17 mouse cellular contexts compared by ENCODE assay signal in the genomic region with DNA sequence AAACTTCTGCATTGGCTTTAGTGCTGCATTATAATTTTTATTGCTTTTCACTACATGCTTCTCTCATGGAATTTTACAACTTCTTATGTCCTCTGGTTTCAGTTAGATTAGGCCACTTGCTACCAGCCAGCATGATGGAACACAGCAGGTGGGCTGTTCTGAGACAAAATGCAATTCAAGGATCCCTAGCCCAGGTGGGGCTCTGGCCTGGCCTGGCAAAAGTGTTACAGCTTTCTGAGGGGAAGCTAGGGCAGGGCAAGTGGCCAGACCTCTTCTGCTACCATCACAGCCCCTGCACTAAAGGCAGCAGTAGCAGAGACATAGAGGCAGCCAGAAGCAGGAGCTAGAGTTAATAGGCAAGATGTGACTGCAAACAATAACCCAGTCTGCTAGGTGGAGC.
"Had no signal": no experiment of that assay in that cellular context is flagged by ENCODE, and none has a peak within 500 bp of the region (broad histone marks: within the 10 kb centered on the region; RNA-seq: fewer than 3 reads in every experiment).

No protein-coding gene starts in this region.

- H3K9ac ChIP-seq: liver, embryonic 15.5 days; neural tube, embryonic 15.5 days; stomach, embryonic 15.5 days had no signal

- H3K4me3 ChIP-seq: layer of hippocampus, adult 2 months; left cerebral cortex, adult 2 months; liver, embryonic 15.5 days; midbrain, embryonic 10.5 days; myocyte; neural tube, embryonic 15.5 days; stomach, embryonic 15.5 days had no signal

- H3K27me3 ChIP-seq: liver, embryonic 15.5 days; neural tube, embryonic 15.5 days; stomach, embryonic 15.5 days had no signal

- H3K27ac ChIP-seq: layer of hippocampus, adult 2 months; left cerebral cortex, adult 2 months; liver, embryonic 15.5 days; midbrain, embryonic 10.5 days; neural tube, embryonic 15.5 days; stomach, embryonic 15.5 days had no signal

- DNase-seq: kidney, postnatal 10 days; lung, adult 2 months; lung, postnatal 36 days; midbrain, embryonic 14.5 days; right cerebral cortex, adult 18-20 months; right cerebral cortex, postnatal 25 days; thymus, adult 2 months; thymus, postnatal 25 days had no signal

- ATAC-seq: lung, postnatal 0 days had no signal

- H3K9me3 ChIP-seq: liver, embryonic 15.5 days; midbrain, embryonic 10.5 days; neural tube, embryonic 15.5 days; stomach, embryonic 15.5 days had no signal

- H3K4me1 ChIP-seq: liver, embryonic 15.5 days; midbrain, embryonic 10.5 days; neural tube, embryonic 15.5 days; stomach, embryonic 15.5 days had no signal

- H3K36me3 ChIP-seq: liver, embryonic 15.5 days had no signal

- H3K4me2 ChIP-seq: liver, embryonic 11.5 days; liver, embryonic 15.5 days; neural tube, embryonic 15.5 days; stomach, embryonic 15.5 days had no signal
